Mouse (Mus musculus) liver (tissue): Measurements from ENCODE around the gene Capn2.

Experiments used
- DNase-seq: peaks from one replicate; pipeline ENCODE4 v3.0.0-alpha.2; 2020; ENCODE audit warnings: mixed read lengths

Capn2 gene

GRCm38 (mm10) chr1:182460291-182461244 is 56.8 kb downstream of the Capn2 start:
- no peak for DNase-seq

- DNase-seq, result no peak
Measured at GRCm38 (mm10) chr1:182459436-182459835, 58.0 kb downstream of the Capn2 start.

- no peak for DNase-seq
Measured at GRCm38 (mm10) chr1:182458556-182458955, 58.9 kb downstream of the Capn2 start.

- DNase-seq, result no peak
Measured at GRCm38 (mm10) chr1:182455080-182455479, 62.3 kb downstream of the Capn2 start.

GRCm38 (mm10) chr1:182452473-182452872 is 64.9 kb downstream of the Capn2 start:
- DNase-seq, result no peak

GRCm38 (mm10) chr1:182448276-182449035 is 69.0 kb downstream of the Capn2 start:
- DNase-seq, result no peak

- no peak for DNase-seq
Measured at GRCm38 (mm10) chr1:182444116-182444515, 73.3 kb downstream of the Capn2 start.

GRCm38 (mm10) chr1:182441791-182442473 is 75.5 kb downstream of the Capn2 start:
- DNase-seq, result no peak

- DNase-seq, result no peak
Measured at GRCm38 (mm10) chr1:182439546-182440222, 77.7 kb downstream of the Capn2 start.

- no peak for DNase-seq
Measured at GRCm38 (mm10) chr1:182436746-182437145, 80.7 kb downstream of the Capn2 start.

- no peak for DNase-seq
Measured at GRCm38 (mm10) chr1:182432059-182432458, 85.3 kb downstream of the Capn2 start.

GRCm38 (mm10) chr1:182430676-182431075 is 86.7 kb downstream of the Capn2 start:
- DNase-seq, result no peak

GRCm38 (mm10) chr1:182429826-182430225 is 87.6 kb downstream of the Capn2 start:
- DNase-seq, result no peak

GRCm38 (mm10) chr1:182427426-182427825 is 90.0 kb downstream of the Capn2 start:
- no peak for DNase-seq

- DNase-seq, result no peak
Measured at GRCm38 (mm10) chr1:182426444-182426843, 91.0 kb downstream of the Capn2 start.

GRCm38 (mm10) chr1:182425176-182425575 is 92.2 kb downstream of the Capn2 start:
- DNase-seq, result no peak

GRCm38 (mm10) chr1:182424274-182424673 is 93.1 kb downstream of the Capn2 start:
- no peak for DNase-seq

- DNase-seq, result no peak
Measured at GRCm38 (mm10) chr1:182419481-182419880, 97.9 kb downstream of the Capn2 start.
